Mouse (Mus musculus) limb, embryonic 11.5 days (tissue): ENCODE measurements at regions not wholly inside any gene's neighbourhood (a gene's known extent, or its start where the extent isn't known, plus 50 kb on each side); places are given as distances from the start of the nearest gene placed in this dataset.

Experiments used
- ATAC-seq: fragments of 200-750 bp; cut with Nextera tagmentation; 2 replicates; pipeline ENCODE4 v1.8.0; 2017; ENCODE audit warnings: low read depth; ENCODE audit not compliant: insufficient number of reproducible peaks, low FRiP score, low TSS enrichment
- DNase-seq: peaks from one replicate; pipeline ENCODE4 v3.0.0-alpha.2; 2015; ENCODE audit warnings: low spot score
- H3K27ac ChIP-seq: fragments of 300-500 bp; sonication (generic); replicated peaks from 2 replicates; pipeline ENCODE4 v1.5.1; 2014; ENCODE audit warnings: low read depth, mild to moderate bottlenecking, low read length
- H3K27me3 ChIP-seq: fragments of 300-500 bp; sonication (generic); 2 replicates; pipeline ENCODE4 v1.6.1; 2014; ENCODE audit warnings: mild to moderate bottlenecking, low read length, mixed read lengths; ENCODE audit not compliant: control insufficient read depth, insufficient read depth
- H3K36me3 ChIP-seq: fragments of 300-500 bp; sonication (generic); 2 replicates; pipeline ENCODE4 v1.6.1; 2014; ENCODE audit warnings: mild to moderate bottlenecking, low read length, moderate library complexity, mixed read lengths; ENCODE audit not compliant: control insufficient read depth, insufficient read depth
- H3K4me1 ChIP-seq: fragments of 300-500 bp; sonication (generic); 2 replicates; pipeline ENCODE4 v1.6.1; 2014; ENCODE audit warnings: low read length, mixed read lengths; ENCODE audit not compliant: control insufficient read depth, insufficient read depth
- H3K4me2 ChIP-seq: fragments of 300-500 bp; sonication (generic); 2 replicates; pipeline ENCODE4 v1.6.1; 2014; ENCODE audit warnings: low read depth, mild to moderate bottlenecking, moderate library complexity; ENCODE audit not compliant: severe bottlenecking
- H3K4me3 ChIP-seq: fragments of 300-500 bp; sonication (generic); 2 replicates; pipeline ENCODE4 v1.5.1; 2014; ENCODE audit warnings: low read depth, low read length
- H3K9ac ChIP-seq: fragments of 300-500 bp; sonication (generic); 2 replicates; pipeline ENCODE4 v1.6.1; 2014; ENCODE audit warnings: mild to moderate bottlenecking, low read length
- H3K9me3 ChIP-seq: fragments of 300-500 bp; sonication (generic); 2 replicates; pipeline ENCODE4 v1.6.1; 2016; ENCODE audit warnings: low read length; ENCODE audit not compliant: control insufficient read depth
- WGBS: fragments of 180-500 bp; shearing (Covaris S2); extraction: QIAGEN DNeasy Blood & Tissue Kit; methylation state at CpG from one replicate; pipeline ENCODE4 v1.1.7; 2014; 5-methylcytosine and 5-hydroxymethylcytosine counted together

DNA sequence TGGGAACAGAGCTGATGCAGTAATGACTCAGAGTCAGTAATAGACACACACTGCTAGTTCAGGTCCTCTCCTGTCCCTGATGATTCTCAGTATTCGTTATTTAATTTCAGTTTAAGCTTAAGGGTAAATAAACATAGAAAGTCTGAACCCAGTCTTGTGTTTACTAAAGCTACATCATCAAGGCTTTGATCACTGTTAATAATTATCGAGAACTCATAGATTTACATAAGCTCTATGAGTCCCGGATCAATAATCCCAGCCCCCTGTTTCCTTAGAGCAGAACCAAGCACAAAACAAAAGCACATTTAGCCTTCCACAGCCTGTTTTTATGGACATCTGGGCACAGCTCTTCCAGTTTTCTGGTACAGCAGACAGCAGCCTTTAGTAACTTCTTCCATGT is 59.0 kb upstream of the Ifngr1 start:
- Histone ChIP-seq H3K9me3 (no peaks in the 10 kb centered on the region), H3K9ac (no peak overlapping the region), H3K27ac (no peak overlapping the region), H3K4me2 (no peak overlapping the region), H3K4me1 (no peaks in the 10 kb centered on the region), H3K27me3 (no peaks in the 10 kb centered on the region), H3K4me3 (no peak overlapping the region), H3K36me3 (no peaks in the 10 kb centered on the region)
- no peak for DNase-seq
- no peak for ATAC-seq
- 90% methylated on average over 3 of the region's 3 CpGs for WGBS

DNA sequence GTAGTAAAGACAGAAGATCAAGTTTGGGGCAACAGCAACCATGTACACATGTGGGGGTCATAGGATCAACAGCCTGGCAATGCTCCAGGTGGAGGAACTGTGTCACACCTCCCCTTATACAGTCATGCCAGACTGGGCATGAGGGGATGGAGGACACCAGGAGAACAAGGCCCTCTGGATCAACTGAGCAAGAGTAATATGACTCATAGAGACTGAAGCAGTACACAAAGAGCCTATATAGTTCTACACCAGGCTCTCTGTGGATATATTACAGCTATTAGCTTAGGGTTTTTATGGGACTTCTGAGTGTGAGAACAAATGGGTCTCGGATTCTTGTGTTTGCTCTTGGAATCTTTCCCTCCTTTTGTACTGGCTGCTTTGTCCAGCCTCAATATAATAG is 57.9 kb upstream of the Ifngr1 start:
- DNase-seq, result no peak
- H3K4me1 ChIP-seq, result no peaks in the 10 kb centered on the region
- no peak for ATAC-seq
- H3K27me3 ChIP-seq, result no peaks in the 10 kb centered on the region
- H3K4me2 ChIP-seq, result no peak overlapping the region
- H3K9ac ChIP-seq, result no peak overlapping the region
- H3K27ac ChIP-seq, result no peak overlapping the region
- no peak overlapping the region for H3K4me3 ChIP-seq
- WGBS, result 82% methylated on average over 1 of the region's 1 CpGs
- no peaks in the 10 kb centered on the region for H3K36me3 ChIP-seq
- H3K9me3 ChIP-seq, result no peaks in the 10 kb centered on the region
